Mouse (Mus musculus) thymus, postnatal 4 days (tissue): ENCODE results near the gene Phf12.
"Not testable (repeated sequence)": the region's sequence is repeated elsewhere in the genome, so short reads cannot be mapped to it uniquely, and the experiment has no call there.

ENCODE experiments used
- DNase-seq: peaks from one replicate; pipeline ENCODE4 v3.0.0; 2021

The Phf12 gene

DNA sequence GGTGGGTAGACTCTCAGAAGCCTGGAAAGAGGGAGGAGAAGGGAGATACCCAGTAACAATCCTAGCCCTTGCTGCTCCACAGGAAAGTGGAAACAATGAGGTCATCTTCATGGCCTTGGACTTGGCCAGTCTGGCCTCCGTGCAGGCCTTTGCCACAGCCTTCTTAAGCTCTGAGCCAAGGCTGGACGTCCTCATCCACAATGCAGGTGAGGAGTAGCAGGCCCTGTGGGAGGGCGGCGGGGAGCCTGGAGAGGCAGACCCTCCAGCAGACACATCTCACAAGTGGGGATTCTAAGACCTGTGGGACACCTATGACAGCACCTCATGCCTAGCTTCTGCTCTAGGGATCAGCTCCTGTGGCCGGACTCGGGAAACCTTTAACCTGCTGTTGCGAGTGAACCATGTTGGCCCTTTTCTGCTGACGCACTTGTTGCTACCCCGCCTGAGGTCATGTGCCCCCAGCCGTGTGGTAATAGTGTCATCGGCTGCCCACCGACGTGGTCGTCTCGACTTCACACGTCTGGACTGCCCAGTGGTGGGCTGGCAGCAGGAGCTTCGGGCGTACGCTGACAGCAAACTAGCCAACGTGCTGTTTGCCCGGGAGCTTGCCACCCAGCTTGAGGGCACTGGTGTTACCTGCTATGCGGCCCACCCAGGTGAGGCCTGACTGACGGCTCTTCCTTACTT is 51.5 kb downstream of the Phf12 start:
- DNase-seq: no peak

DNA sequence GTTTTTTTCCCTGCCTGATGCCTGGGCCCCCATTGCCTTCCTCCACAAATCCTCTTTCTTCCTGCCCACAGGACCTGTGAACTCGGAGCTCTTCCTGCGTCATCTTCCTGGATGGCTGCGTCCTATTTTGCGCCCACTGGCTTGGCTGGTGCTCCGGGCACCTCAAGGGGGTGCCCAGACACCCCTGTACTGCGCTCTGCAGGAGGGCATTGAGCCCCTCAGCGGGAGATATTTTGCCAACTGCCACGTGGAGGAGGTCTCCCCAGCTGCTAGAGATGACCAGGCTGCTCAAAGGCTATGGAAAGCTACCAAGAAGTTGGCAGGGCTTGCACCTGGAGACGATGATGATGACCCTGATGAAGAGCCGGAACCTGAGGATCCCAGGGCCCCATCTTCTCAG is 54.2 kb downstream of the Phf12 start:
- no peak for DNase-seq

DNA sequence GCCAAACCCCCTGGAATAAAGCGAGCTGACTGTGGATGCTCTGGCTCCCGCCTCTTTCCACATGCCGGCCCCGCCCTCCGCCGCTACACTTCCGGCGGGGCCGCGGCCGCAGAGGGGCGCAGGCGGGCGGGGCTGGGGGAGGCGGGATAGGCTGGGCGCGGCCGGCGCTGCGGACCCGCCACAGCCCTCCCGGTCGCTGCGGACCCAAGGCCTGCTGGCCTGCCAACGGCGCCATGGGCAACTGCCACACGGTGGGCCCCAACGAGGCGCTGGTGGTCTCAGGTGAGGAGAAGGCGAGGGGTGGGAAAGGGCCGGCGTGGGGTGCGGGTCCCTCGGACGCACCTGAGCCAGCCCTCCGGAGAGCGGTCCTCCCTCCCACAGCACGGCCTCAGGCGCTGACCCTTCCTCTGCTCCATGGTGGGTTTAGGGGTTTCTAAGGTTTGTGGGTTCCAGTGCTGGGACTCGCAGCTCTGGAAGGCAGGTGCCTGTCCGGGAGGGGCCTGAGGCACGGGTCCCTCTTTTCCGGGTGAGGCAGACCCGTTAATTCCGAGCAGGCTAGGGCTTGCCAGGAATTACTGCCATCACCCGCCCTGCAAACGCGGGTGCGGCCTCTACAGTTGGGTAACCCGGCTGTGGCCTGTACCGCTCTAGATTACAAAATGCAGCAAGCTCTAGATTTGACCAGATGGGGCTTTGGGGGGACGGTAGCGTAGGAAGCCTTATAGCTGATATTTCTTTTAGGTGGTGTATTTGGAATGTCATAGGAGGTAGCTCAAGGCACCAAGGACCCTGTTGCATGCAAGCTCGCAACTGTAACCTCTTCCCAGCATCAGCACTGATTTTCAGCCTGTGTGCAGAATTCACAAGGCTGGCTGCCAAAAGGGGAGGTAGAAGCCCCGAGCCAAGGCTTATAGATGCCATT is 55.5 kb downstream of the Phf12 start, which contains the start of gene Flot2:
TSS of gene Flot2 (plus strand) at position 101 of the 922 bp plus-strand sequence.
- peak; percentile 88 for DNase-seq

DNA sequence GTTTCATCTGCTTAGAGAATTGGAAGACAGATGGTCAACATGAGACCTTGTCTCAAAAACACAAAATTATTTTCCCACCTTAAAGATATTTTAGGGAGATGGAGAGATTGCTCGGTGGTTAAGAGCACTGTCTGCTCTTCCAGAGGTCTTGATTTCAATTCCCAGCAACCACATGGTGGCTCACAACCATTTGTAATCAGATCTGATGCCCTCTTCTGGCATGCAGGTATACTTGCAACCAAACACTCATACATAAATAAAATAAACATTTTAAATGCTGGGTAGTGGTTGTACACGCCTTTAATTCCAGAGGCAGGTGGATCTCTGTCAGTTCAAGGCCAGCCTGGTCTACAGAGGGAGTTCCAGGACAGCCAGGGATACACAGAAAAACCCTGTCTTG is 58.3 kb downstream of the Phf12 start:
- DNase-seq: no peak

DNA sequence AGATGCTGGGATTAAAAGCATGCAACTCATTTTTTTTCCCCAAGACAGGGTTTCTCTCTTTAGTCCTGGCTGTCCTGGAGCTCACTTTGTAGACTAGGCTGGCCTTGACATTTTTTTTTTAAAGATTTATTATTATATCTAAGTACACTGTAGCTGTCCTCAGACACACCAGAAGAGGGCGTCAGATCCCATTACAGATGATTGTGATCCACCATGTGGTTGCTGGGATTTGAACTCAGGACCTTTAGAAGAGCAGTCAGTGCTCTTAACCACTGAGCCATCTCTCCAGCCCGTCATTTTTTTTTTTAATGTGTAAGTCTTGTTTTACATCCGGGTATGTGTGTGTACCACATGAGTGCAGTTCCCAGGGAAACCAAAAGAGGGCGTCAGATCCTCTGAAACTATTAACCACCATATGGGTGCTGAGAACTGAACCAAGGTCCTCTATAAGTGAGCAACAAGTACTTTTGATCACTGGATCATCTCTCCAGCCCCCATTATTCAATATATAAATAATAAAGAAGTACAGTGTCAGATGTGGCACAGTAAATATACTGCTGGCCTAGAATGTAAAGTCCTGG is 59.8 kb downstream of the Phf12 start:
- not testable (repeated sequence) for DNase-seq

DNA sequence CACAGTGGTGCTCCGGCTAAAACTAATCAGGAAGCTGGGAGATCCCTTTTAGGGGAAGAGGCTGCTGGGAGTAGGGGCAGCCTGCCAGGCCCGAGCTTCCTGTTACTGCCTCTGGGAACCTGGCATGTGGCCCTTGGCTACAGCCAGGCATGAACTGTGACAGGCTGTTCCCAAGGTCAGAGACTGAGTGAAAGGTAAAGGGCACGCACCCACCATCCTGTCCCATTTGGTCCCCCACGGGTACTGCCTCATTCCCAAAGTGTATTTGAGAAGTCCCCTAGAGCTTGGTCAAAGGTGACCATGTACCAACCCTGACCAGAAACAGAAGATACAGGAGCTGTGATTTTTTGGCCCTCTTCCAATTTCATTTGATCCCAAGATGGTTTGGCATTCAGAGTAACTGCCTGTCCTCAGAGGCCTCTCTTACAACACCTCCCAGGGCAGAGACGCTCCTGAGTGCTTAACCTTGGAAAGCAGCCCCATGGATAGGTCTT is 62.3 kb downstream of the Phf12 start:
- DNase-seq: no peak

DNA sequence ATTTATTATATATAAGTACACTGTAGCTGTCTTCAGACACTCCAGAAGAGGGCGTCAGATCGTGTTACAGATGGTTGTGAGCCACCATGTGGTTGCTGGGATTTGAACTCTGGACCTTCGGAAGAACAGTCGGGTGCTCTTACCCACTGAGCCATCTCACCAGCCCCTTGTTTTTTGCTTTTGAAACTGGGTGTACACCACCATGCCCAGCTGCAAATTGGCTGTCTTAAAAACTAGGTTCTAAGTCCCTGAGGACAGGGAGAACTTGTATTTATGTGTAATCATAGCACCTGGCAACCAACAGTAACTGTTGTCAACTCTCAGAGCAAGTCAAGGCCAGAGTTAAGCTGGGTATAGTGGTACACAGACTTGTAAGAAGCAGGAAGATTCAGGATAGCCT is 66.1 kb downstream of the Phf12 start:
- not testable (repeated sequence) for DNase-seq

DNA sequence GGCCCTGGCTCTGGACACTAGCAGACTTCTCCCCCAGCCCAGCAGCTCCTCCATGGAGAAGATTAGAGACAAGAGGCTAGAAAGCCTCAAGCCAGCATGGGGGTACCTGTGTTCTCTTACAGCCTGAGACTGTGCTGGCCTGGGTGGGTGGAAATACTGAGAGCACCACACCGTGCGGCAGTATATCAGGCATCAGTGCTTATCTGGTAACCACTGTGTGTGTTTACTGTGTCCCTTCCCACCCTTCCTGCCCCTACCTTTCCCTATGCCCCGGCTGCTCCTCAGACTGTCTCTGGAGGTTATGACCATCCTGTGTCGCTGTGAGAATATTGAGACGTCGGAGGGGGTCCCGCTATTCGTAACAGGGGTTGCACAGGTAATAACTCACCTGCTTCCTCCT is 70.5 kb downstream of the Phf12 start:
- DNase-seq: no peak

DNA sequence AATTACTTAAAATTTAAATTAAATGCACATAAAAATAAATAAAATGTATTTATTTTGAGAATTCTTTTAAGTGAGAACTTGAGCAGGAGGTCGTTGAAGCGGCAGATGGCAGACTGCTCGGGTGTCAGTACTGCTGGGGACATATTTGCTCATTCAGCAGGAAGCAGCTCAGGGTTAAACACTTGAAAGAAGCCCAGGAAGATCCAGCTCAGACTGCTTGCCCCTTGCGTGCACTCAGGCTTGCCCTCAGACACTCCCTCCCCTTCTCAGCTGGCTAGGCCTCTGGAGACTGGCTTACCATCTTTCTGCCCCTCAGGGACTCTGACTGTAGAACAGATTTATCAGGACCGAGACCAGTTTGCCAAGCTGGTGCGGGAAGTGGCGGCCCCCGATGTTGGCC is 74.4 kb downstream of the Phf12 start:
- no peak for DNase-seq

DNA sequence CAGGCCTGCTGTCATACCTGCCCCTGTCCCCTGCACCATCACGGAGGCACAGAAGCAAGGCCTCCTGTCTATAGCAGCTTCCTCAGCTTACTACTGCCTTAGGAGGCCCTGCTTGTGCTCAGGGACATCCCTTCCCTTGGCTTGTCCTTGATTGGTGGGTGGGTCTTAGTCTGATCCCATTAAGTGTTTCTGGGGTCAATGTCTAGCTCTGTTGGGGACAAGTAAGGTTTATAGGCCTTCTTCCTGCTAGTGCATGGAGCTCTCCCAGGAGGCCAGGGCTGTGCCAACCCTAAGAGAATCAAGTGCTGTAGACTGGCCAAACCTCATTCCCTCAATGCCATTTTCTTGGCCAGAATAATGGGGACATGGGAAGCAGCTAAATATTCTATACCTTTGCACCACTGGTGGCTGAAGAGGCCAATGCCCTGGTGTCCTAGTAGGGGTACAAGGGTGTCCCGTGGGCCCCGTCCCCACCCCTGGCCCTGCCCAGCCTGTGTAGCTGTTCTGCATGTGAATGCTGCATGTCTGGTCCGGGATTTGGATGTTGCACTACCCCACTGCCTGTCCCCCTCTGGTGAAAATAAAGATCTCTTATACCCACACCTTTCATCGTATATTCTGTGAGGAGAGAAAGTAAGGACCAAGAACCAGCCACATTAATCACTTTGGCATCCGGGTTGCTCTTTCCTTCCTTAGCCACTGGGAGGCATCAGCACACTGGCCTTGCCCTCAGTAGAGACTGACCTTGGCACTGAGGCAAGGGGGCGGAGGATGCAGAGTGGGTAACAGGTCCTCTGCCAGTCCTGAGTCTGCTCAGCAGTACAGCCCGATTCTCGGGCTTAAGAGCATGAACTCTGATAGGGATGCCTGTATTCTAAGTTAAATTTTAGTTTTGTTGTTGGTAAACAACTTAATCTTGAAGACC is 77.5 kb downstream of the Phf12 start:
- peak; percentile 52 for DNase-seq

DNA sequence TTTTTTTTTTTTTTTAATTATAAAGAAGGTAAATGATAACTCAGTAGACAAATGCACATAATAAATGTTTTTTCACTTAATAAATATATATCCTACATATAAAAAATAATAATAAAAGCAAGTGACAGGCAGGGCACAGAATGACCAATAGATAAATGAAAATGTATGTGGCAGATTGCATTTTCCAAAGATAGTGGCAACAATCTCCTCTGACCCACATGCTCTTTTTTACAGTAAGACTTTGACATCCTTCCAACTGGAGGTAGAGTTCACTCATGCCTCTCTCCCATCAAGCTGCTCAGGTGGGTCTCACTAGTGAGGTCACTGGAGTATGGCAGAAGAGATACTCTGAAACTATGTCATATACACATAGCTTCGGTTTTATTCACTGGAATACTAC is 80.0 kb downstream of the Phf12 start:
- no peak for DNase-seq

DNA sequence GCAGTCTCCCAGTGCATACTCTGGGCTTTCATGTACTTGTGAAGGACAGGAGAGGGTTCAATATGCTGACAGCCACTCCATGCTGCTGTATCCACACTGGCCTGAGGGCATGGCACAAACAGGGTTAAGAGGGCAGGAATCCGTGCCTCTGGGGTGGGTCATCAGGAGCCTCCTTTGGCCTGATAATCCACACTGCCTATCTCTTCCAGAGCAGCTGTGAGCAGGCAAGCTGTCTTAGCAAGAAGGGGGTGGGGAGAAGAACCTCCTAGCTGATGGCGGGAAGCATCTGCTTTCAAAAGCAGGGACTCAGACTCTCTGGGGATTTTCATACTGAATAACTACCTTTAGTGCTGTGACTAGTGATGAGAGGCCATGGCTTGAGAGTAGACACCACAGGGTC is 83.4 kb downstream of the Phf12 start:
- no peak for DNase-seq

DNA sequence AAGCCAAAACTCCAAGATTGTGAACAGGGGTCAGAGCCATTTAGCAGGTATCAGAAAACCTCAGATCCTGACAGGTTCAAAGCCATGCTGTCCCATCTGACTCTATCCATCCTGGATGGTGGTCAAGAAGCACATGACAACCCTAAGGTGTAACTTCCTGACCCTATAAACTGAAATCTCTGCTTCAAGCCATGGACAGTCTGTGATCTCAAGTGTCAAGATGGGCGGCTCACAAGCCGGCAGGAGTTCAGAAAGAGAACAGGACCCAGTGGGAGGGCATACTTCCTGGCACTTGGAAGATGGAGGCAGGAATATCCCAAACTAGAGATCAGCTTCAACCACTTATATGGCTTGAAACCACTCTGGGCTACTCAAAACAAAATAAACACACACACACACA is 84.1 kb downstream of the Phf12 start:
- no peak for DNase-seq

DNA sequence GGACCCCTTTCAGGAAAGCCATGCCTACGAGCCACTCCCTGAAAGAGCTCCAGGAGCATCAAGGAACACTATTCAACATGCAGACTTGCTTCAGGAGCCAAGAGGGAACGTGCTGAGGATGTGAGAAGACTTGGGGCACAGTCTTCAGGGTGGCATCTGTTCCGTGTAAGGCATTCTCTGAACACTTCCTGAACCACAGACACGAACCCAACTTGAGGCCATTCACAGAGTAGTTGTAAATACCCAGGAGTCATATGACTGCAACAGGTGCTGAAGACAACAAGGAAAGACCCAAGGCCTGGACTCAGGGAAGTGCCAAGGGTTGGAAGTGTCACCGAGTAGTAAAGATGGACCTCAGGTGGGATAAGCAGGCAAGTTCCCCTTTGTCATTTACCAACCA is 85.0 kb downstream of the Phf12 start:
- DNase-seq: no peak

DNA sequence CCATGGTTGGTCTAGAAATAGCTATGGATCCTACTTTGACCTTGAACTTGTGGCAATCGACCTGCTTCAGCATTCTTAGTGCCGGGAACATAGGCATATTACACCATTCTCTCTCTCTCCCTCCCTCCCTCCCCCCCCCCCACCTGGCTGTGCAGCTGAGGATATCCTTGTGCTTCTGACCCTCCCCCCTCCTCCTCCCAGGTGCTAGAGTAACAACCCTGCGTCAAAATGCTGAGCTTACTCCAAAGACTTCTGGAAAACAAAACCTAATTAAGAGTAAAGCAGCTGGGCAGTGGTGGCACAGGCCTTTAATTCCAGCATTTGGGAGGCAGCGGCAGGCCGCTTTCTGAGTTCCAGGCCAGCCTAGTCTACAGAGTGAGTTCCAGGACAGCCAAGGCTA is 86.6 kb downstream of the Phf12 start:
- DNase-seq: no peak

DNA sequence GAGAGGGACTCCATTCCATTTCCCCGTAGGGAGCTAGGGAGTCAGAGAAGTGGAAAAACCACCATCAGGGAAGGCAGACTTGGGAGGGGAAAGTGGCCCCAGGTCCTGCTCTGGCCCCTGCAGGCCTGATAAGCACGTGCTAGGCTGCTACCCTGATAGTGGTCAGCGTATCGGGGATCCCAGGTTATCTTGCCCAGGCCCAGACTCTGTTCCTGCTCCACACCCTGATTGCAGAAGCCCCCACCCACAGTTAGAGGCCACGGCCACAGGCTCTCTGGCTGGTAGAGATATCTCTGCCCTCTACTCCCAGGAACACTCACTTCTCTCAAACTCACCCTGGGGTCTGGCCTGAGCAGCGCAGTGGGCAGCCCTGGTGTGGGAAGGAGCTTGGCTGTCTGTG is 87.1 kb downstream of the Phf12 start:
- DNase-seq: no peak

DNA sequence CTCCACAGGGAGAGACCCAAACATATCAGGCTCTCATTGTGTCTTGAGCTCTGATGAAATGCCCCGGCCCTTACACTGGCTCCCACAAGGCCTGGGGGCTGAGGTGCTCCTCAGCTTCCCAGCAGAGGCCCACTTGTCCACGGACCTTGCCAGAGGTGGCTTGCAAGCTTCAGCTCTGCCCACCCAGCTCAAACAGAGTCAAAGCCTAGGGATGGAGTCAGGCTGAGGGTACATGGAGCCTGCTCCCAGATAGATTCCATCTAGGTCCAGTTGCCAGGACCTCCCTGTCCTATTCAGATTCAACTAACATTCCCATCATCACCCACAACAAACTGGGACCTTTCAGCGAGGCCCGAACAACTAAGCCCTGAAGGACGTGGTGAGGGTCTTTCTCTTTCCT is 89.4 kb downstream of the Phf12 start:
- DNase-seq: no peak

DNA sequence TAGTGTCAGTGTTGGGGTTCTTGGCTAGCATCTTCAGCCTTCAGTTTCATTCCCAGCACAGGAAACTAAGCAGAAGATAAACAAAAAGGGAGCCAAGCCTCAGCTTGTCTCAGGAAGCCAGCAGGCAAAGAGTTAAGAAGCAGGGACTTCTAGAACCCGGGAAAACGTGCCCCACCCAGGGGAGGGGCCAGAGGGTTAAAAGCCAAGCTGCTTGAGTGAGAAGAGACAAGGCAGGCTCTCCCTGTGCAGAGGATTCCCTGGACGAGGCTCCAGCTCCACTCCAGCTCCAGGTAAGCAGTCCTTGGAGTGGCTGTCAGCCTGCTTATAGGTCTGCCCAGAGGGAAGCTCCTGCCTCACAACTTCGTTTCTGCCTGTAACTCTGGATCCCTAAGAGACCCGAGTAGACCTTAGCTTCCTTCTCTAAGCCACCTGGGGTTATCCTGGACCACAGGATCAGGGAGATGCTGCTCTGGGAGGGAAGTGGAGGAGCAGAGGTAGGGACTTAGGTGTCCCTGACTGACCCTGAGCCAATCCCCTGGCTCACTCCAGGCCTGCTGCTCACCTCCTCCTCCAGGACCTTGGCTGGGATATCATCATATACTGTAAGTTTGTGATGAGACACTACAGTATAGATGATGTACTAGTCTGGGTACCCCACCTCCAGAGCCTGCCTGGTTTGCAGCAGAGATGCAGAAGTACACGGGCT is 90.0 kb downstream of the Phf12 start:
- no peak for DNase-seq

DNA sequence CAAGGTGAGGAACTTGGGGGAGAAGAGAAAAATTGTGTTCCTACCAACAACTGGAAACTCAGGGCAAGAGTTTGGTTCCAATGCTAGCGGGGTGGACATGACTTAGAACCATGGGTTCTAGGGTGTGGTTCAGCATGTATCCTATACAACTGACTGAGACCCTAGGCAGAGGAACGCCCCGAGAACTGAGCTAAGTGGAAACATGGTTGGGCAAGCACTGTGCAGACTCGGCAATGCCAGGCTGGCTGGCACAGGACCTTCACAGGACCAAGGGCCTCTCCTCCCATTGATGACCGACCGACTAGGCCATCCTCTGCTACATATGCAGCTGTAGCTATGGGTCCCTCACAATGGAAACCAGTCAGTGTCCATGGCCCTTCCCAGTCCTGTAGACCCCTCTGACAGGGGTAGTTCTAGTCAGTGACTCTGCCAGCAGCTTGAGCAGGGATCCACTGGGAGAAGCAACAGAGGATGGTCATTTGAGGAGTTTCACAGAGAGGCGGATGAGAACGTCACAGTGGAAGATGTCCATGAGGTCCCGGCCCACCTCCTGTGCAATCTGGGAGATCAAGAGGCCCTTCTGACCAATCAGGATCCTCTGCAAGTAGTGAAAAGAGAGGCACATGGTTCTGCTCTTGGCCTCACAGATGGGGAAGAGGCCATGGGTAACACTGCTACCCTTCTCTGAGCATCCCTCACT is 91.2 kb downstream of the Phf12 start:
- DNase-seq: no peak

DNA sequence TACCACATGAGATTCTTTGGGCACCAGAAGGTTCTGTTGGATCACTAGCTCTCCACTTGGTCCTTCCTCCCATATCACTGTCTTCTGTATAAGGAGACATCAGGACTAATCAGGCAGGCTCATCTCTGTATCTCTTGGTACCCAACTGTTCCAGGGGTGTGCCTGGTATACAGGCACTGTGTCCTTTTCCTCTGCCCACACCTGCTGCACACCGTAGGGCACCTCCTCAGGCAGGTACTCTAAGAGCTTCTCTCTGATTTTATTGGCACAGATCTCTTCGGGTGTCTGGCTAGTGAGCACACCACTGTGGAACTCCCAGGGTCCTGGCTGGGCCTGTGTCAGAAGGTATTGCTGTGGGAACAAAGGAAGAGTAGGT is 91.7 kb downstream of the Phf12 start:
- no peak for DNase-seq

DNA sequence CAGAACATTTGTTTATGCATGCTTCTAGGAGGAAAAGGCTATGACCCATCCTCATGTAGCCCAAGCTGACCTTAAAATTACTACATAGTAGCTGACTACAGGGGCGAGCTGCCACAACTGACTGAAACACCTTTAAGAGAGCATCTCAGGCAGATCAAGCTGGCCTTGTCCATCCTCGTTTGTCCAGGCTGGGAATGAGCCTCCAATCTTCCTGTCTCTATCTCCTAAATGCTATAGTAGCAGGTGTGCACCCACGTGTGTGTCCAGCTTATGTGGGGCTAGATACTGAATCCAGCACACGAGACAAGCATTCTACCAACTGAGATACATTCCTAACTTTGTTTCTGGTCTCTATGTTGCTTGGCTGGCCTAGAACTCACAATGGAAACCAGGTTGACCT is 92.1 kb downstream of the Phf12 start:
- no peak for DNase-seq
